Mouse (Mus musculus) frontal cortex, postnatal 36 days (tissue): Measurements from ENCODE around the gene Elmo1.

ENCODE experiments used
- DNase-seq, 2 experiments: peaks; one replicate each; pipeline ENCODE4 v3.0.0; 2022; ENCODE audit warnings: low spot score in 2 of 2

Gene Elmo1

GRCm38 (mm10) chr13:20094916-20095700 is 4.7 kb downstream of the Elmo1 start:
- DNase-seq = peak in 1 of 2 experiments; percentile 55

GRCm38 (mm10) chr13:20097006-20097617 is 6.7 kb downstream of the Elmo1 start:
- DNase-seq = no peak

DNA sequence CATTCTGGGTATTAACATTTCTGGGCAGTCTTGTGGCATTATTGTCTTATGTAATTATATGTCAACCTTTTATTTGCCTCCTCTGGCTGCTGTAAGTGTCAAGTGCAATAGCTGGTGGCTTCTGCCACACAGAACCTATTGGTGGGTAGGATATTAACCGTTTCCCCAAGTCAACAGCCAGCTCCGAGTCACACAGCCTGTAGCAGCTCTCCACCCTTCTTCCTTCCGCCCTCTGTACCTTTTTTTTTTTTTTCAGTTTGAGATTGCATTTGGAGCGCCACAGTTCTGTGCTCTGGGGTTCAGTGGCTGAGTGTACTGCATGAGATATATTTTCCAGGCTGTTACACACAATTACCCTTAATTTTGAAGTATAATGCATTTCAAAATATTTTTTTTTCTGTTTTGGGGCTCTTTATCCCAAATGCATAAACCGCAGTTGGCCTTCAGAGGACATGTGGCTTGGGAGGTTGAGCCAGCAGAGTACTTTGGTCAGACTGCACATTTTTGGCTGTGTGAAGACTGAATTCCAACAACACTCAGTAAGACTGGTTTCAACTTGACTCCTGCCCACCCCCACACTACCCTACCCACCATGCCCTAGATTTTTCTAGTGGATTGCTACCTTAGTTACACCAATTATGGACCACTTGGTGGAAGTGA is 7.7 kb downstream of the Elmo1 start:
- DNase-seq = no peak

DNA sequence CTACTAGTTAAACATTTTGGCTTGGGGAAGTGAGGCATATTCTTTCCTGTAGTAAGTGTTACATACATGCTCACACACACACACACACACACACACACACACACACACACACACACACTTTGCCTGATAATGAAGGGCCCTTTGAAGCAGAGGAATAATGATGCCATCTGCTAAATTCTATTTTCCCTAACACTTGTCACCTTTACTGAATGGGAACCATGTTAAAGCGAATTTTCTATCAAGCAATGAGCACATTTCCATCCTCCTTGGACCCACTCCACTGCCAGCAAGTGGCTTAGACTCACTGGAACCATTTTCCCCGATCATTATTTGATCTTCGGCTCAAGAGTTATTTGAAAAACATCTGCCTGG is 8.2 kb downstream of the Elmo1 start:
- DNase-seq = no peak

- no peak for DNase-seq
Measured at GRCm38 (mm10) chr13:20099546-20099945, 9.2 kb downstream of the Elmo1 start.

DNA sequence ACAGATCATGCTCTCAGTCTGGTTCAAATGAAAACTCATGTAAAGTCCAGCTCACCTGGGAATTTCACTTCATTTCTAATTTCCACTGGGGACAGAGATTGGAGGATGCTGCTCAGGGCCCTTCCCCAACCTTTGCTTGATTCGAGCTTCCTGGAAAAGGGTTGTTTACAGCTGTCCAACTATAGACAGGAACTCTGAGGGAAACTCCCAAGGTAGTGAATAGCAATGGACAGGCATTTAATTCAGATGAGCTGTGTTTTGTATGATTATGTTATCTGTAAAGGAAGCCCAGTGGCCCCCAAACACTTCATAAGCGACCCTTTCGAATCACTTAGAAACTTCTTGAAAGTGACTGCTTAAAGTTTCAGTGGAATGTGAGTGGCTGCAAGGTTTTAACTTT is 10.0 kb downstream of the Elmo1 start:
- DNase-seq = no peak

GRCm38 (mm10) chr13:20101691-20102090 is 11.3 kb downstream of the Elmo1 start:
- DNase-seq = no peak

- DNase-seq = no peak
Measured at GRCm38 (mm10) chr13:20104791-20105190, 14.4 kb downstream of the Elmo1 start.

DNA sequence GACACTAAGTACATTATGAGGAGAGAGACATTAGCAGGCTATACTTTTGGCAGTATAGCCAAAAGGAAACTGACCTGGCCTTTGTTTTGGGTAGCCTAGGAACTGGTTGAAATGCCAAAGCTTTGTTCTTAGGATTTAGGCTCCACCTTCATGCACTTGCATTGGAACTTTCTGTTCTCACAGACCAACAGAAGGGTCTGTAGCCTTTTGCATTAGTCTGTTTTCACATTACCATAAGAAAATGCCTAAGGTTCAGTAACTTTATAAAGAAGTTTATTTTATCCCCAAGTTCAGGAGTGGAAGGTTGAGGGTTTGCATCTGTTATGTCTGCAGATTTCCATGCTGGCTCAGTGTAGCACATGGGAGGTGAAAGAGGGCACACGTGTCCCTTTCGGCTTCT is 15.6 kb downstream of the Elmo1 start:
- DNase-seq = no peak

GRCm38 (mm10) chr13:20107953-20108498 is 17.6 kb downstream of the Elmo1 start:
- no peak for DNase-seq

GRCm38 (mm10) chr13:20108956-20109355 is 18.6 kb downstream of the Elmo1 start:
- peak; percentile 38 to 59 for DNase-seq

DNA sequence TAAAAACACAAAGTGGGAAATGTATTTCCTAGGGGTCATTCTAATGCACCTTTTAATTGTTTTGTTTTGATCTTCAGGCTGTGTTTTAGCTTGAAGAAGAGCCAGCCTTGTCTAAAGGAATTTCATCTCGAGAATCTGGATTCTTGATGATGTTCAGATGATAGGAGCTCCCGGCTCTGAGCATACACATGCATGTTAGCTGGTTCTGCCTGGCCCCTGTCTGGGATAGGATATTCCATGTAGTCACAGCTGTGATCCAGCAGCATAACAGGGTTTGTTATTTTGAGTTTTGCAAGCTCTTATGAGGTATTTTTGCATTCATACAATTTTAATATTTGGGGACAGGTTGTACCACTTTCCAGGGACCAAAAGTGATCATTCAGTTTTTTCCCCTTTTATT is 19.1 kb downstream of the Elmo1 start:
- DNase-seq = no peak

- no peak for DNase-seq
Measured at GRCm38 (mm10) chr13:20109987-20110680, 19.7 kb downstream of the Elmo1 start.

DNA sequence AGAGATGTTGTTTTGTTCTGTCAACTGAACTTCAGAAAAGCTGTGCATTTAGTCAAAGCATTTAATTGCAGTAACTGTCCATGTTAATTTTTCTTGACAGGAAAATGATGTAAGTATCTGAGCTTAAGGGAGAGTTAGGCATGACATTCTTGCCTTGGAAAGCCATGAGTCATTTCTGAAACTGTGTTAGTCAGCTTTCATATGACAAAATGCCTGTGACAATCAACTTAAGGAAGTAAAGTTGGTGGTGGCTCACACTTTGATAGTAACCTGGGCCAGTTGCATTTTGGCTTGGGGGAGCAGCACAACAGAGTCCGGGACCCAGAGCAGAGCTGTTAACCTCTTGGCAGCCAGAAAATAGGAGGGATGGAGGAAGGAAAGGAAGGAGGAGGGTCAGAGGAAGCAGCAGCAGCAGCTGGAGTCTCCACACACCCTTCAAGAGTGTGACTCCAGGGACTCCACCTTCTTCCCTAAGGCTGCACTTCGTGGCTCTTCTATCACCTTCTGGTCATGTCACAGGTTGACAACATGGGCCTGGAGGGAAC is 20.9 kb downstream of the Elmo1 start:
- no peak for DNase-seq

- no peak for DNase-seq
Measured at GRCm38 (mm10) chr13:20115131-20115907, 24.9 kb downstream of the Elmo1 start.

GRCm38 (mm10) chr13:20116019-20116418 is 25.6 kb downstream of the Elmo1 start:
- DNase-seq = no peak

- no peak for DNase-seq
Measured at GRCm38 (mm10) chr13:20116868-20117510, 26.6 kb downstream of the Elmo1 start.

- no peak for DNase-seq
Measured at GRCm38 (mm10) chr13:20117691-20118090, 27.3 kb downstream of the Elmo1 start.

- DNase-seq = no peak
Measured at GRCm38 (mm10) chr13:20118909-20119308, 28.5 kb downstream of the Elmo1 start.

GRCm38 (mm10) chr13:20120723-20121122 is 30.3 kb downstream of the Elmo1 start:
- no peak for DNase-seq
